Mouse (Mus musculus) C2C12 (cell line): ENCODE measurements around the gene Gli1.

Experiments used
- CTCF ChIP-seq: IDR thresholded peaks from one replicate; pipeline ENCODE4 v1.5.1; 2011; ENCODE audit not compliant: control insufficient read depth, insufficient read depth, insufficient read length
- FOSL1 ChIP-seq: IDR thresholded peaks from one replicate; pipeline ENCODE4 v1.8.0; 2011; ENCODE audit warnings: mild to moderate bottlenecking, low read length; ENCODE audit not compliant: poor library complexity, insufficient read depth, severe bottlenecking
- MAX ChIP-seq: IDR thresholded peaks from one replicate; pipeline ENCODE4 v1.6.1; 2011; ENCODE audit warnings: mild to moderate bottlenecking, control low read depth
- MYOD1 ChIP-seq: IDR thresholded peaks from one replicate; pipeline ENCODE4 v1.6.1; 2011; ENCODE audit warnings: low read depth; ENCODE audit not compliant: control insufficient read depth, insufficient read length
- MYOG ChIP-seq: IDR thresholded peaks from one replicate; pipeline ENCODE4 v1.6.1; 2011; ENCODE audit not compliant: control insufficient read depth, insufficient read length; ENCODE audit errors: extremely low read depth
- USF1 ChIP-seq: IDR thresholded peaks from one replicate; pipeline ENCODE4 v1.6.1; 2011; ENCODE audit warnings: low read depth, mild to moderate bottlenecking, control low read depth, moderate library complexity

DNA sequence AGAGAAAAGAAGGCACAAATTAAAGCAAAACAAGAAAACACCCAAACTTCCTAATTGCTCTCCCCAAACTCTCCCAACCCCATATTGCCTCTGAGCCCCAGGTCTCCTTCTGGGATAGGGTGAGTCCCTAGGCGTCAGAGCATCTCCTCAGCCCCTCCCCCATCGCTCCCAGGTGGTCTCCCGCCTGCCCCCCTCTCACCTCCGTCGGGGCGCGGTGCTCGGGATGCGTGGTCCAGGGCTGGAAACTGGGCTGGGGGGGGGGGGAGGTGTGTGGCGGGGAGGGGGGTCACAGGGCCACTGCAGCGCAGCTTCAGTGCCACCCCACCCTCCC, 449 bp downstream of the Gli1 start:
- TF ChIP-seq CTCF (no peak), MAX (no peak), MYOG (no peak), FOSL1 (no peak), USF1 (no peak), MYOD1 (no peak)
